In the genomic region with DNA sequence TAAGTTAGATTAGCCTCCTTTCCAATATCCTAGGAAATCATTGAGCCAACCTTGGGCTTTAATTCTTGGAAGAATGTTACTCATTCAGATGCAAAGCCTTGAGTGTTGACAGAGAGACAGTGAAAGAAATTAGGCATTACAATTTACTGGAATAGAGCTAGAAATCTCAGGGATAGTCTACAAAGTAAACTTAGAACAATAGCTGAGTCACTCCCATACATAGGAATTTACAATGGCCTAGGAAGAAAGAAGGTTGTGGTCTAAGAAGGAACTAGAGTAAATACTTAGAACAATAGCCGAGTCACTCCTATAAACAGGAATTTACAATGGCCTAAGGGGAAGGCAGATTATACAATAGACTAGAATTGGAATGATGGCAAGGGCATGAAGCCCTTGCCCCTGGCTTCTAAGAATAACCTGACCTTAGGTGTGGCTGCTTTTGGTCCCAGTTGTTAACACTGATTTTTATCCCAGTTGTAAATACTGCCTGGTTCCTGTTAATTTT, we compare ENCODE assay signal across 49 mouse cellular contexts. TPM values are rescaled to one million over a fixed set of nuclear protein-coding genes. Genes with fewer than 3 reads are reported as not detected.
"Had no signal": no experiment of that assay in that cellular context is flagged by ENCODE, and none has a peak within 500 bp of the region (broad histone marks: within the 10 kb centered on the region; RNA-seq: fewer than 3 reads in every experiment).

No protein-coding gene starts in this region.

- H3K27me3 ChIP-seq: heart, embryonic 12.5 days; heart, embryonic 13.5 days; heart, embryonic 15.5 days; hindbrain, embryonic 12.5 days; hindbrain, embryonic 13.5 days; hindbrain, embryonic 15.5 days; intestine, embryonic 15.5 days; kidney, embryonic 15.5 days had no signal

- H3K9ac ChIP-seq: heart, embryonic 12.5 days; heart, embryonic 13.5 days; heart, embryonic 15.5 days; hindbrain, embryonic 12.5 days; hindbrain, embryonic 13.5 days; hindbrain, embryonic 14.5 days; hindbrain, embryonic 15.5 days; intestine, embryonic 15.5 days; kidney, embryonic 15.5 days had no signal

- H3K4me1 ChIP-seq: heart, embryonic 12.5 days; heart, embryonic 13.5 days; heart, embryonic 15.5 days; hindbrain, embryonic 10.5 days; hindbrain, embryonic 12.5 days; hindbrain, embryonic 13.5 days; hindbrain, embryonic 15.5 days; intestine, embryonic 15.5 days; kidney, embryonic 15.5 days had no signal

- H3K27ac ChIP-seq: heart, embryonic 13.5 days; heart, embryonic 15.5 days; hindbrain, embryonic 10.5 days; hindbrain, embryonic 12.5 days; hindbrain, embryonic 13.5 days; hindbrain, embryonic 14.5 days; hindbrain, embryonic 15.5 days; hindbrain, postnatal 0 days; intestine, embryonic 15.5 days; kidney, embryonic 15.5 days; kidney, postnatal 0 days; layer of hippocampus, adult 2 months; left cerebral cortex, adult 2 months had no signal

- H3K4me2 ChIP-seq: heart, embryonic 12.5 days; heart, embryonic 13.5 days; heart, embryonic 15.5 days; hindbrain, embryonic 12.5 days; hindbrain, embryonic 13.5 days; hindbrain, embryonic 14.5 days; hindbrain, embryonic 15.5 days; intestine, embryonic 15.5 days; kidney, embryonic 15.5 days had no signal

- DNase-seq: heart, postnatal 10 days; heart, postnatal 14 days; heart, postnatal 36 days; heart, postnatal 4 days; kidney, adult 11 months; kidney, adult 18-20 months; kidney, adult 2 months; kidney, adult 8-10 months; kidney, adult 9 months; kidney, postnatal 10 days; kidney, postnatal 14 days; kidney, postnatal 25 days; kidney, postnatal 36 days; kidney, postnatal 4 days; layer of hippocampus, adult 9-11 months; layer of hippocampus, postnatal 36 days had no signal

- H3K9me3 ChIP-seq: heart, embryonic 12.5 days; heart, embryonic 15.5 days; hindbrain, embryonic 13.5 days; hindbrain, embryonic 15.5 days; intestine, embryonic 15.5 days; kidney, embryonic 15.5 days had no signal

- H3K4me3 ChIP-seq: heart, embryonic 12.5 days; heart, embryonic 13.5 days; heart, embryonic 15.5 days; hindbrain, embryonic 10.5 days; hindbrain, embryonic 12.5 days; hindbrain, embryonic 13.5 days; hindbrain, embryonic 15.5 days; intestine, embryonic 15.5 days; kidney, embryonic 15.5 days; layer of hippocampus, adult 2 months; left cerebral cortex, adult 2 months had no signal

- ATAC-seq: hindbrain, embryonic 16.5 days; hindbrain, postnatal 0 days; inflammation-experienced regulatory T-cells, adult 6 months; intestine, embryonic 15.5 days; intestine, embryonic 16.5 days; intestine, postnatal 0 days had no signal

- H3K36me3 ChIP-seq: heart, embryonic 12.5 days; heart, embryonic 13.5 days; heart, embryonic 15.5 days; hindbrain, embryonic 10.5 days; hindbrain, embryonic 12.5 days; hindbrain, embryonic 13.5 days; hindbrain, embryonic 15.5 days; intestine, embryonic 15.5 days; kidney, embryonic 15.5 days had no signal

RNA-seq across cellular contexts. Expression of a gene that starts 15.1 kb away (rescaled TPM):
- total RNA-seq: heart, postnatal 10 days; heart, postnatal 14 days; heart, postnatal 25 days; heart, postnatal 36 days; heart, postnatal 4 days; hematopoietic stem cell, adult 5-6 weeks; hindbrain, postnatal 0 days; layer of hippocampus, adult 18-20 months; layer of hippocampus, adult 2 months; layer of hippocampus, adult 8-10 months; layer of hippocampus, postnatal 10 days; layer of hippocampus, postnatal 14 days; layer of hippocampus, postnatal 25 days; layer of hippocampus, postnatal 36 days; left cerebral cortex, adult 18-20 months; left cerebral cortex, adult 2 months; left cerebral cortex, adult 8-10 months had no signal
- polyA plus RNA-seq: heart, embryonic 12.5 days; heart, embryonic 13.5 days; heart, embryonic 14.5 days; heart, embryonic 15.5 days; heart, embryonic 16.5 days; heart, postnatal 0 days; hindbrain, embryonic 10.5 days; hindbrain, embryonic 11.5 days; hindbrain, embryonic 12.5 days; hindbrain, embryonic 13.5 days; hindbrain, embryonic 14.5 days; hindbrain, embryonic 15.5 days; hindbrain, embryonic 16.5 days; hindbrain, postnatal 0 days; intestine, embryonic 14.5 days; intestine, embryonic 15.5 days; intestine, embryonic 16.5 days; intestine, postnatal 0 days; kidney, embryonic 15.5 days; kidney, embryonic 16.5 days; kidney, postnatal 0 days had no signal
